Mouse (Mus musculus): ENCODE results near the gene Mta3.
"Not testable (repeated sequence)": the region's sequence is repeated elsewhere in the genome, so short reads cannot be mapped to it uniquely, and the experiment has no call there.

Gene Mta3

DNA sequence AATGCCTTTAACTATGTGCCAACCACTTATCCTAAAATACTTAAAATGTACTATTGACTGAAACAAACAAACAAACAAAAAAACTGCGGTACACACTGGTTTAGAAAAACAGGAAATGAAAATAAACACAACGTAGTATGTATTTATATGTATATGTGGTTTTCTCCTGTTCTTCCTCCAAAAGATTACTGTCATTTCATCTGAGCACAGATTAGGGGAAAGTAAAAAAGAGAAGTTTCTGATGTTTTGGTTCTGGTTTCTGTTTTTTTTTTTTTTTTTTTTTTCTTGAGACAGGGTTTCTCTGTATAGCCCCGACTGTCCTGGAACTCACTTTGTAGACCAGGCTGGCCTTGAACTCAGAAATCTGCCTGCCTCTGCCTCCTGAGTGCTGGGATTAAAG, 3.6 kb downstream of the Mta3 start:
- DNase-seq = not testable (repeated sequence)

DNA sequence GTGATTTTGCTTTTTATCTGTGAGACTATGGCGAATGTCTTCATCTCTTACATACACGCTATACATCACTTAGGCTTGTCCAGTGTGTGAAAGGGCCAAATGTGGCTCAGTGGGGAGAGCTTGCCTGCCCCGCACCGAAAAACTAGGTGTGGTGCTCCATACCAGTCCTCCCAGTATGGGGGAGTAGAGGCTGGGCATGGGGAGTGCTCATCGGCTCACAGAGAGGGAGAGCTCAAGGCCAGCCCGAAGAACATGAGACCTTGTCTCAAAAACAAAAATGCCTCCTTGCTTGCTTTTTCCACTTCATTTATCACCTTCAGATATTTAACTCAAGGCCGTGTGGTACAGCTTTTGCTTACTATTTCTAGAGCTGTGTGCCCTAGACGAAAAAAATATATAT, 4.7 kb downstream of the Mta3 start:
- no peak for DNase-seq

DNA sequence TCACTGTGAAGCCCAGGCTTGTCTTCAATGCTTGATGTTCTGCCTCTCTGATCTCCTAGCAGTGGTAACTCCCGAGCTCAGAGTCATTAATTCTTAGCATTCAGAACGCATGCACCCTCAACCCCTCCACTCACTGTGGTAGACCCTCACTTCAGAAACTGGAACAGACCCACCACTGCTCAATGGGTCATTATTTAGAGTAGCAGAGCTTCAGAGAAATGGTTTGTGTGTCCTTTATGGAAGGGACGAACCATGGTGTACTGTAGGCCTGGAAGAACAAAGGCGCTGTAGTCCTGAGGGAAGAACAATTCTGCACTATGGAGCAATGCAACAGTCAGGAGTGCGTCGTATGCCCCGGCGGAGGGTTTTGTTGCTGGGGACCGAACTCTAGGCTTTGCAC, 6.4 kb downstream of the Mta3 start:
- peak; percentile 25 for DNase-seq

DNA sequence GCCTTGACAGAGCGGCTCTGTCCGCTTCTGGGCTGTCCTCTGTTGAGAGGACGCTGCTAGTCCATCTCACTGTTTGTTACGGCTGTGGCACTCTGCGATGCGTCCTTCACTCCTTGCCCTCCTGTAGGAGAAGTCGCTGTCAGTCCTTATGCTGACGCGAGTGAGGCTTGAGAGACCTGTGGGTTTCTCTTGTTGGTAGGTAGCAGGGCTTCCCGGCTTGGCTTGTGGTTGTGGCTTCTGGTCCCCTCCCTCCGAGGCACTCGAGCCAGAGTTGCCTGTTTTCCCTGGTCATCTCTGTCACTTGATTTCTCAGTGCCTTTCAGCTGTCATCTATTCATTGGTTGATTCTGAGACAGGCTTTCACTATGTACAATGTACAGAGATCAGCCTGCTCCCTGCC, 14.5 kb downstream of the Mta3 start:
- no peak for DNase-seq

DNA sequence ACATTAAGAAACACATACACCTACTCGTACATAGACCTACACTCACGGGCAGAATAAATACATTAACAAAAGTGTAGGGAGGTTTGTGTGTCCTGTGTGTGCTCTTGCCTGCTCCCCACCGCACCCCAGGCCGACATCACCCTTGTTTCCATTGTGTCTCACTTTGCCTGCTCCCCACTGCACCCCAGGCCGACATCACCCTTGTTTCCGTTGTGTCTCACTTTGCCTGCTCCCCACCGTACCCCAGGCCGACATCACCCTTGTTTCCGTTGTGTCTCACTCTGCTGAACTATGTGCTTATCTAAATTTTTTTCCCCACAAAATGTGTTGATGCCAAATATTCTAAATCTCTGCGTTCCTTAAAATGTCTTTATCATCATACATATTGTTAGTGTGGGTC, 15.2 kb downstream of the Mta3 start:
- DNase-seq = no peak

DNA sequence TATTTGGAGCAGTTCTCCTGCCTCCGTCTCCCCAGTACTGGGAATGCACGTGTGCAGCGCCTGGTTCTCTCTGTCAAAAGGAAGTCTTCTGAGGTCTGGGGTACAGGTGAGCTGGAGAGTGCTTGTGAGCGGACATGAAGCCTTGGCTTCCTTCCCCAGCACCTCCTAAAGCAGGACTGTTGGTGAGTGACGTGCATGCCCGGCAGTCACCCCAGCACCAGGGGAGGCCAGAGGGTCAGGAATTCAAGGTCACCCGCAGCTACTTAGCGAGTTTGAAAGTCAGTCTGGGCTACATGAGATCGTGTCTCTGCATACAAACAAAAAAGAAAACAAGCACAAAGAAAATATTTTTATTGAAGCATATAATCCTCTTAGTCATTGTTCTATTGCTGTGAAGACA, 17.1 kb downstream of the Mta3 start:
- DNase-seq = no peak

DNA sequence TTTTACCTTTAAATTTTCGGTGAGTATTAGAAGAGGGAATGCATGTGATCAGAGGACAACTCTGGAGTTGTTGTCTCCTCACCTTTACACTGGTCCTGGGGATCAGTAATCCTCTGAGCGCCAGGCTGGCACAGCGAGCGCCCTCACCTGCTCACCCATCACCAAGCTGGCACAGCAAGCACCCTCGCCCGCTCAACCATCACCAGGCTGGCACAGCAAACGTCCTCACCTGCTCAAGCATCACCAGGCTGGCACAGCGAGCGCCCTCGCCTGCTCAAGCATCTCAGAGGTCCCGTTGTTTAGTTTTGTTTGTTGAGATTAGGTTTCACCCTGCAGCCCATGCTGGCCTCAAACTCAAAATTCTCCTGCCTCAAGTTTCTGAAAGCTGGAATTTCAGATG, 20.5 kb downstream of the Mta3 start:
- DNase-seq = no peak

DNA sequence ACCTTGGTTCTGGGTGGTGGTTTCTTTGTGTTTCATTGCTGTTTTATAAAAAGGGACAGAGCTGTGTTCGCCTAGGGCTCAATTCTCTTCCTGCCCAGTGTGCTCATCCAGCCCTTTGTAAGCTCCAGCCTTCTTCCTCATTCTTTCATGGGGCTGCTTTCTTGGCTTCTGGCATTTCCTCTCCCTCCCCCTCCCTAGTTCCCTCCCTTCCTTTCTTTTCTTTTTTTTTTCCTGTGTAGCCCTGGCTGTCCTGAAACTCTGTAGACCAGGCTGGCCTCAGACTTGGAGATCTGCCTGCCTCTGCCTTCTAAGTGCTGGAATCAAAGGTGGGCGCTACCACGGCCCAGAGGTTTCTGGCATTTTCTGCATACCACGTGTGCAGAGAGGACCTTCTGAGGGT, 21.7 kb downstream of the Mta3 start:
- DNase-seq = no peak

DNA sequence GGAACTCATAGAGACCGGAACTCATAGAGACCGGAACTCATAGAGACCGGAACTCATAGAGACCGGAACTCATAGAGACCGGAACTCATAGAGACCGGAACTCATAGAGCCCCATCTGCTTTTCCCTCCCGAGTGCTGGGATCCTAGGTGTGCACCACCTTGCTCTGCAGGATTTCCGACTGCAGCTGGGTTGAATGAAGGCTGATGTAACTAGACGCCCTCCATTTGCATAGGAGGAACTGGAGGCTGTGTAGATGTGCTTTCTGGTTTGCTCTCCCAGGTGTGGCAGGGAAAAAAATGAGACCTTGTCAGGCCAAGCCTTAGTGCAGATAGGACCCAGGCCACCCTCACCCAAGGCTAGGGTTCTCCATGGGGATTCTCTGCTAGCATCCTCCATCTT, 23.1 kb downstream of the Mta3 start:
- no peak for DNase-seq

DNA sequence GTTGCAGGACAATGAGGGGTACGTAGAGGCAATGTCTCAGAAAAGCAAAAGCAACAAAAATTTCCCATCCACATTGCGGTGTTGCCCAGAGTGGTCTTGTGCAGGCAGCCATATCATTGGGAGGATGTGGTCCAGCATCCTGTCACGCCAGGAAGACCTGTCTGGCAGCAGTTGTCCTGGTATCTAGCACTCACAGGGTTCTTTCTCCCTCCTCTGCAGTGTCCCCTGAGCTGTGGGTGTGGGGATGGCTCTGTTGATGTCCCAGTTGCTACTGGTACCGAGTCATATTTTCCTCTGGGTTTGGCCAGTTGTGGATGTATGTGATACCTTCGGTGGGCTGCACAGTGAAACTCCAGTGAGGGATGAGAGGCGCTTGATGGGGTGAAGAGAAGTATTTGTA, 24.2 kb downstream of the Mta3 start:
- DNase-seq = no peak

DNA sequence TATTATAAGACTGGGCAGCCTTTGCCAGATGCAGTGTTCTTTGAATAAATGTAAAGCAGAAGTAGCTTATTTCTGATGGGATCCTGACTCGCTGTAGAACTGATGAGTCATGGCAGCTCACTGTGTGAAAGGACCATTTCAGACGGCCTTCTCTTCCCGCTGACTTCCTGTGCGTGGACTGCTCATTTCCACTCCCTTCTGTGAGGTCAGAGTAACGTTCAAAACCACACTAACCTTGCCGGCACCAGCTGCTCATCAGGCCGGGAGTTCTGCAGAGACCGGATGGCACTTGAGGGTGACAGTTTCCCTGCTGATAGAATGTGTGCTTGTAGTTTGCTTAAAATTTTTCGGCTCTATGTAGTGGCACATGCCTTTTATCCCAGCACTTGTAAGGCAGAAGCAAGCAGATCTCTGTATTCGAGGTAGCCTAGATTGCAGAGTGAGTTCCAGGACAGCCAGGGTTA, 26.2 kb downstream of the Mta3 start:
- DNase-seq = peak; percentile 55

DNA sequence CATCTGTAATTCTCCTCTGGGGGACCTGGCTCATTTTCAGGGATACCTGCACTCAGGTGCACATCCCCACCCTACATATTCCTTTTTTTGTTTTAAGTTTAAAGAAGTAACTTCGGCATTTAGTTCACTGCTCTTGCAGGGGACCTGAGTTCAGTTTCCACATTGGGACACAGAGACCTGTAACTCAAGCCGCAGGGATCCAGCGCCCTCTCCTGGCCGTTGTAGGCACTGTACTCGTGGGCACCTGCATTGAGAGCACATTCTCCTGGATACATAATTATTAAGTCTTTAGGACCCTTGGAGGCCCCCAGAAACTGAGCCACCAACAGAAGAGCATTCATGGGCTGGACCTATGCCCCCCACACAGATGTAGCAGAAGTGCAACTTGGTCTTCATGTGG, 26.8 kb downstream of the Mta3 start:
- DNase-seq = peak; percentile 26

DNA sequence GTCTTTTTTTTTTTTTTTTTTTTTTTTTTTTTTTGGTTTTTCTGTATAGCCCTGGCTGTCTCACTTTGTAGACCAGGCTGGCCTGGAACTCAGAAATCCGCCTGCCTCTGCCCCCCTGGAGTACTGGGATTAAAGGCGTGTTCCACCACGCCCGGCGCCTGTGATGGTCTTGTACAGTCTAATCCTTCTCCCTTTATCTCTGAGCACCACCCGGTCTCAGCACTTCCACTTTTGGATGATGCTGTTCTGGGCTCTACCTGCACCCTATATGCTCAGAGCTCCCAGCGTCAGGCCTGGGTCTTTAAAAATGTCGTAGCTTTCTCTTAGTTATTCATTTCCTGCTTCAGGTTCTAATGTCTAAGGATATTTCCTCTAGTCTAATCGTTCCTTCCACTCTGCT, 30.7 kb downstream of the Mta3 start:
- no peak for DNase-seq

DNA sequence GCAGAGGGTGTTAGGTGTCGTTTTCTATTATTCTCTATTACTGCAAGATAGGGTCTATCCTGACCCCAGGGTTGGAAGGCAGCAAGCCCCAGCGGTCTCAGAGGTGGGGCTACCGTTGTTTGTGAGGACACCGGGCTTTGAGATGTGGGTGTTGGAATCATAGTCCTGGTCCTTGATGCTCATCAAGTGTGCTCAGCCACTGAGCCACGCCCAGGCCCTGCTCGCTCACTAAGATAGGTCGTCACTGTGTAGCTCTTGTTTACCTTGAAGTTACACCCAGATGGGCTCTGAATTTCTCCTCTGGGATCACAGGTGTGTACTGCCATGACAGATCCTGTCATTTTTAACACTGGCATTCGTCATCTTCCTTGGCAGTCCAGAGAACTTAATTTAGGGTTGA, 31.8 kb downstream of the Mta3 start:
- DNase-seq = no peak

DNA sequence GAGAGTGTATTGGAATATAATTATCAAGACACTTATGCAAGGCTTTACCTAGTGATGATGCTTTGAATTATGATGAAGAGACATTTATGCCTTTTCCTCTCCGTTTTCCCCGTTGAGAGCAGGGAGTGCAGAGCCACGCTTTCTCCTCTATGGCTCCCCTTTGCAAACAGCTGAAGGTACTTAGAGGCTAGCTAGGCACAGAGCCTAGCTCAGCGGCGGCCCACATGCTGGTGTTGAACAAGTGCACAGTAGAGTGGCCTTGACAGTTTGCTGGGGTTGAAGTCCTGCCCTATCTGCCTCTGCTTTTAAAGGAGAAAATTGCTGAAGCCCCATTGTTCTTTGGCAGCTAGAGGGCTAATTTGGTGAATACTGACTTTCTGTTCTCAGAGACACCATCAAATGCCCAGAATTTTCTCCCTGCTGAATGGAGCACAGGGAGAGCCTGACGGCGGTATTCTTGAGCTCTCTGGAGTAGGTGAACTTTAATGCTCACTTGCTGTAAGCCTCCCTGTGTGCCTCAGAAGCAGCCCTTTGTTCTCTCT, 34.2 kb downstream of the Mta3 start:
- DNase-seq = no peak

DNA sequence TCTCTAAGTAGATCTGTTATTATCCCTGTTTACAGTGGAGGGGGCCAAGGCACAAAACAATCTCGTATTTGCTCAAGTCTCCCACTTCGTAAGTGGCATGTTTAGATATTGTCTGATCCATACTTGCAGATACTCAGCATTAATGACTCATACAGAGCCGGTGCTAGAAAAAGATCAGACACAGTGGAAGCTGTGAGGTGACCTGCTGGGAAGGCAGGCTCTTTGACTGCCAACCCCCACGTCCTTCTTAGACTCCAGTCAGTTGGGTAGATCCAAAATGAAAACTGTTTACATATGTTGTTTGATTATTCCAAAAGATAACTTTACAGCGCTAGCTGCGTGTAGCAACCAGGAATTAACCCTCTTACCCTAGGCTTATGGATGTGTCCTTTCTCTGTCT, 35.3 kb downstream of the Mta3 start:
- no peak for DNase-seq

DNA sequence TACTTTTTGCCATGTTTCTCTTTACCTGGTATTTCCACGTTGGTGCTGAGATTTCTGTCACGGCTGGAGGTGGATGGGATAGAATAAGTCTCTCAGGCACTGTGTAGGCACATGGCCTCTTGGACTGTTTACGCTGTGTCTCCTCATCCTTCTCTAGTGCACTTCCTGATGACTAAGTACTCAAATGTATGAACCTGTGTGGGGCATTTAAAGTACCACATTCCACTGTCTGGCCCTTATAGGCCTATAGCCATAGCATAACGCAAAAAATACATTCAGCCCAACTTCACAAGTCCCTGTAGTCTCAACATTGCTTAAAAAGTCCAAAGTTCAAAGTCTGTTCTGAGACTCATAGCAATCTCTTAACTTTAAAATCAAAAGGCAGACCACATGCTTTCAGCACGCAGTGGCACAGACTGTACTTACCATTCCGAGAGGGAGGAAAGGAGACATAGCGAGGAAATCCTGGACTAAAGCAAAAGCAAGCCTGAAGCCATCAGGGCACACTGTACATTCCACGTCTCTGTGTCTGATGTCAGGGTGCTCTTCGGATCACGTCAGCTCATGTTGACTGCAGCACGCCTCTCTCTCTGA, 38.4 kb downstream of the Mta3 start:
- no peak for DNase-seq

DNA sequence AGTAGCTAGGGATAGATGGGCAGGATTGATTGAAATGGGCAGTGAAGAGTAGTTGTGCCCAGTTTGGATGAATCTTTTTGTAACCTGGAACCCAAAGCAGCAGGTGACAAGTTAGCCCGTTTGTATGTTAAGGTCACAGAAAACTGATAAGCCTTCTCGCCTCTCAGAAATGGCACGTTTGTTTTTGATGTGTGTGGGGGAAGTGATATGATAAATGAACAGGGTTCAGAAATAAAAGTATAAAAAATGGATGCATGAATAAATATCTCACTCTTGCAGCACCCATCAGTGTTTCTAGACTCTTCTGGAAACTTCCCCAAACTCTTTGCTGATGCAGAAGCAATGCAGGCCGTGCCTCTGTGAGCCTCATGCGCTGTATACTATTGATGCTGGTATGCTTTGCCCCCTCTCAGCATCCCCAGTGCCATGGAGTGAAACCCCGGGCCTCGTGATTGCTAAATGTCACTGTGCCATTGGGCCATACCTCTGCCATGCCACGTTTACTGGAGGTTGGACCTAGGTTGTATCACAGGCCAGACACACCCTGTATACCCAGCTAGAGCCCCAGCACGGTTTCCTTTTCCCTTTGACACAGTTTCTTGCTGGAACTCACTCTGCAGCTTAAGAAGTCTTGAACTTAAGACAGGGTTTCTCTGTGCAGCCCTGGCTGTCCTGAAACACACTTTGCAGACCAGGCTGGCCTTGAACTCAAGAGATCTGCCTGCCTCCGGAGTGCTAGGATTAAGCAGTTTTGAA, 41.6 kb downstream of the Mta3 start:
- no peak for DNase-seq

DNA sequence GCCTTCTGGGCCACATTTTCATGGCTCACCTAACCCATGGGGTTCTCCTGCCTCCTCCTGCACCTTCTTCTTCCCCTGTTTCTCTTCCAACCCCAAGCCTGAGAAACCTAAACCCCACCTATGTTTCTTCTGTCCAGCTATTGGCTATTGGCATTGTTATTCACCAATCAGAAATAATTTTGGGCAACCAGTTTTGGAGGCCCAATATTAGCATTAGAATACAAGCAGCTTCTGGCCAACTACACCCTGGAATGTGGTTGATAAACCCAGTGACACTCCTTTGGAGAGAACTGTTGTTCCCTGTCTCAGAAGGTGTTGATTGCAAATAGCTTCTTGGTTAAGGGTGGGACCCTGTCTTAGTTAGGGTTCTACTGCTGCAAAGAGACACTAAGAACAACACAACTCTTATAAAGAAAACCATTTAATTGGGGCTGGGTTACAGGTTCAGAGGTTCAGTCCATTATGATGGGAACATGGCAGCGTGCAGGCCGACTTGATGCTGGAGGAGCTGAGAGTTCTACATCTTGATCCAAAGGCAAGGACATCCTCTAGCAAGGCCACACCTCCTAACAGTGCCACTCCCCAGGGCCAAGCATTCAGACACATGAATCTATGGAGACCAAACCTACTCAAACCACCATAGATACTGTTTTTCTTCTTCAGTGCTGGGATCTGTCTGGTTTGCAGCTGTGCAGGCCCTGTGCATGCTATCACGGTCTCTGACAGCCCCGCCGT, 44.4 kb downstream of the Mta3 start:
- DNase-seq = no peak

DNA sequence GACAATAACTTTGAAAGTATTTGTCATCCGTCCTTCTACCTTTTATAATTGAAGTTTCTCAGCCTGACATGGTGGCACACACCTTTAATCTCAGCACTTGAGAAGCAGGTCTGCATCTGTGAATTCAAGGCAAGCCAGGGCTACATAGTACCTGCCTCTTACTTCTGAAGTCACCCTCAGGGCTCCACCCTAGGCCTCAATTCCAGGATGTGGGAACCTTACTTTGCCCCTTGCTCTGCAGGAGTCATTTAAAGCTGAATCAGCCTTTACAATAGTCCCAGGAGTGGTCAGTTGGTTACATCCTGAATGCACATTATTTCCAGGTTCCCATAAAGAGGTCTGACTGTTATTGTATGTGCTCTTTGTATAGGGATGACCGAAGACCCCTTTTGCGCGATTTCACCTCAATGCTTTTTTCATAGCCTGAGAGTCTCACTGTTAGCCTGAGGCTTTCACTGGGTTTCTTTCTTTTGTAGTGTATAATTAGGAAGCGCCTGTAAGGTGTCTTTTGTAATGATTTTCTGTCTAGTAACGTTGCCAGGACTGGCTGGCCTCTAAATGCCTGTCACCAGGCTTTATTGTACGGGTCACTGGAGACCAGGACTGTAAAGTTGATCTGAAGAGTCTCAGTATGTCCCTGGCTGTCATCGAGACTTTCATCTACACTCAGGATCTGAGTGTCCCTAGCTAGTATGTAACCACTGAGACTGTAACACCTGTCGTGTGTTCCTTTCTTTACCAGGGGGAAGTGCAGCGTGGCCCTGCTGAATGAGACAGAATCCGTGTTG, 47.3 kb downstream of the Mta3 start:
- no peak for DNase-seq

DNA sequence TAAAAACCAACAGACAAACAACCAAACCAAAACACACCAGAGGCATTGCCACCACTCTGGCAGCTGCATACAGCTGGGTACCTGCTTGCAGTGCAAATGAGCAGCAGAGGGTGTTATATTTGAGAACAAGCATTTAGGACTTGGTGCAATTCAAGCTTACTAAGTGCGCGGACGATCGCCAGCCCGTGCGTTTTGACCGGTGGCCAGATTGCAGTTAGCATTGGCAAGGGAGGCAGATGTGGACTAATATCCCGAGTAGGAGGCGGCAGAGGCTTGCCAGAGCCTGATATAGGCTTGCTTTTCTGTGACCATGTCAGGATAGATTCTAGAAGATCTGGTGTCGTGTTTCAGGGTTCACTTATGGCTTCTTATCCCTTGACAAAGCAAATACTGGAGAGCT, 52.1 kb downstream of the Mta3 start:
- no peak for DNase-seq

DNA sequence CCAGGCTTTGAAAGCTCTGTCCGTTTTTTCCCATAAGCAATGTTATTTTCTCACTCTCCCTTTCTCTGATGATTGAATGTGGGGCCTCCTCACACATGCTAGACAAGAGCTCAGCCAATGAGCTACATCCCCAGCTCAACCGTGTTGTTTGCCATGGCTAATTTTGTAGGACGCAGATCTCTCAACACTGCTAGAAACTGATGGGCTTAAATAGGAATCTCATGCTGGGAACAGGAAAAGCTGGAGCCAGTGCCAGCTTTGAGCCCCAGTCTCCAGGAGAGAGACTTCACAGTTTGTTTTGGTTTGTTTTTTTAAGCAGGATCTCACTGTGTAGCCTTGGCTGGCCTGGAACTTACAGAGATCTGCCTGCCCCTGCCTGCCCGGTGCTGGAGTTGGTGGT, 53.6 kb downstream of the Mta3 start:
- DNase-seq = no peak

DNA sequence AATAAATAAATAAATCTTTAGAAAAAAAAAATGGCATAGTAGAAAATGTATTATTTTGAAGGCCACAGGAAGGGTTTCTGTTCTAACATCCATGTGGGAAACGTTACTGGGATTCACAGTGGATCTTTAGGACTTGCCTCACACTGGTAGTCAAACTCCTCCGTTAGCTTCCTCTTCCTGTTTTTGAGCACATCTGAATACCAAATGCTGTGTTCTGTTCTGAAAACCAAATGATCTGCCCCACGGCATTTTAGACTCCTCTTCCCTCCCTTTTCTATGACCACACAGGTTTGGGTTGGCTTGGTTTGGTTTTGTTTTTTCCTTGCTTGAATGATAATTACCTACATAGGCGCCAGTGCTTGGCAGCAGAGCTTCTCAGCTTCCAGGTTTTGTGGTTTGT, 58.6 kb downstream of the Mta3 start:
- DNase-seq = no peak

Data from right cerebral cortex, adult 18-20 months (tissue).